Mouse (Mus musculus): ENCODE results near the gene Fignl1. TPM values are rescaled to one million over a fixed set of nuclear protein-coding genes. Genes with fewer than 3 reads are reported as not detected.
A peak's percentile ranks its signal among the peaks of the same experiment; 100 is the strongest.

Gene Fignl1
- 0.17 and 0.47 TPM in 2 replicates for polyA plus RNA-seq (2012; rRNA removed)

DNA sequence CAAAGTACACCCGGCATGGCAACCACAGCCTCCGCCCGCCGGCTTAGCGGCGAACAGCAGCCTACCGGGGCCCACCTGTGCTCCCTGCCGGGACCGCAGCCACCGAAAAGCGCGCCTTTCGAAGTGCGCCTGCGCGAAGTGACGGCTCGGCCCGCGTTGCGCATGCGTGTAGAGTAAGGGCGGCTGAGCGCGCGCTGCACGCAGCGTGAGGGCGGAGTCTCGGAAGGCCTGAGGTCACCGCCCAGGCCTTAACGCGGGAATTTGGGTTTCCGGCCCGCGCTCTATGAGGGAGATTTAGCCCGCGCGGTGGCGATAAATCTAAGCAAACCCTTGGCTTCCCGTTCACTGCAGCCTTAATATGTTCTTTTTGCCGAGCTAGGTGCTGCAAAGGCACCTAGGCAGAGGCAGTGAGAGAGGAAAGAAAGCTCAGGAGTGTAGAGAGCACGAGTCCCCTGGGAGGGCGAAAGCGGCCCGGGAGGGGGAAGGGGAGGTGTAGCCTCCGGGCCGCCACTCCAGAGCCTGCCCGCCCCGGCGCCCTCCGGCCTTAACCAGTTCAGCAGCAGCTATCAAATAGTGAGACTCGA lies at the start of gene Fignl1:
TSS of gene Fignl1 (minus strand) at position 143 of the 584 bp plus-strand sequence.
- peak; percentile 94 for DNase-seq
- Histone ChIP-seq H3K4me3 (replicated peaks; ENCODE audit: extremely low read depth, low read depth, low read length) (peak within 1 kb of the TSS; percentile 84), H3K4me1 (ENCODE audit: control insufficient read depth, insufficient read depth, low read length) (peaks cover 2% of the 10 kb centered on the region; the same call in 1 of the 2 replicates)
- WGBS = under 1% methylated on average over 53 of the region's 53 CpGs
- TF ChIP-seq CTCF (IDR thresholded peaks at IDR 0.05; ENCODE audit: insufficient read depth, low read length) = 0 out of 2 replicates have a peak, but pooled peaks have one; percentile 6
- TF ChIP-seq POLR2A (IDR thresholded peaks at IDR 0.05; ENCODE audit: borderline replicate concordance, extremely low read depth, low read depth, low read length) = peak; percentile 46; the same call in 1 of the 2 replicates

DNA sequence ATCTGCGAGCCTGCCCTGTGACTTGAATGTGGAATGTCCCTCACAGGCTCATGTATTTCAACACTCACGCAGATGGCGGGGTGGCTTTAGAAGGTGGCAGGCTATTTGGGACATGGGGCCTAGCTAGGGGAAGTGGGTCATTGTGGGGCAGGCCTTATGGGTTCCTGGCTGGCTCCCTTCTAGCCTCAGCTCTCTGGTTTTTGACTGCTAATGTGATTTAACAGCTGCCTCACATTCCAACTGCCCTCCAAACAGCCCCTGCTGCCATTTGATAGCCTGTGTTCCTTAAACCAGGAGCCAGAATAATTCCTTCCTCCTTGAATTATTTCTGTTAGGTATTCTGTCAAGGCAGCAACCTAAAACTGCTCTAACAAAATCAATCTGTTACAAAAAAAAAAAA lies 48.2 kb upstream of the Fignl1 start:
- TF ChIP-seq CTCF (IDR thresholded peaks at IDR 0.05; ENCODE audit: insufficient read depth, low read length) (no peak), POLR2A (IDR thresholded peaks at IDR 0.05; ENCODE audit: borderline replicate concordance, extremely low read depth, low read depth, low read length) (no peak)
- WGBS = 72% methylated on average over 3 of the region's 3 CpGs
- Histone ChIP-seq H3K4me3 (replicated peaks; ENCODE audit: extremely low read depth, low read depth, low read length) (no peak overlapping the region), H3K4me1 (ENCODE audit: control insufficient read depth, insufficient read depth, low read length) (no peaks in the 10 kb centered on the region; the same call in 1 of the 2 replicates)
- DNase-seq = no peak

DNA sequence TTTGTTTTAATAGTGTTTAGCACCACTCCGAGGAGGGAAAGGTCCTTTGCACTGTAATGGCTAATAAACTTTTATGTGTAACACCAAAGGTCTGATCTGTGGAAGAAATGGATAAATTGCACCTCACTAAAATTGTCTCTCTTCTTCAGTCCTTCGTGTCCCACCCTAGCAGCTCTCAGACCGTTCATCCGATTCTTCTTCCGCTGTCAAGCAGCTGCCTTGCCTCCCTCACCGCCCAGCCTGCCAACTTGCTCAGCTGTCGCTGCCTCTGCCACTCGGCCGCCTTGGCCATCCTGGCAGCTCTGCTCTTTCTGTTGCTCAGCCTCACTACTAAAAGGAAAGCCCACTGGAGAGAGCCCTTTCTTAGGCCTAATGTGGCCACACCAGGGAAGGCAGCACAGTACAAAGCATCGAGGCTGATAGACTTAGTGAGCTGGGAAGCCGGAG lies 46.9 kb upstream of the Fignl1 start:
- TF ChIP-seq CTCF (IDR thresholded peaks at IDR 0.05; ENCODE audit: insufficient read depth, low read length) (no peak), POLR2A (IDR thresholded peaks at IDR 0.05; ENCODE audit: borderline replicate concordance, extremely low read depth, low read depth, low read length) (no peak)
- no peak overlapping the region for H3K4me3 ChIP-seq (replicated peaks; ENCODE audit: extremely low read depth, low read depth, low read length)
- DNase-seq = no peak
- WGBS = 76% methylated on average over 11 of the region's 11 CpGs
- H3K4me1 ChIP-seq (ENCODE audit: control insufficient read depth, insufficient read depth, low read length) = no peaks in the 10 kb centered on the region; the same call in 1 of the 2 replicates

DNA sequence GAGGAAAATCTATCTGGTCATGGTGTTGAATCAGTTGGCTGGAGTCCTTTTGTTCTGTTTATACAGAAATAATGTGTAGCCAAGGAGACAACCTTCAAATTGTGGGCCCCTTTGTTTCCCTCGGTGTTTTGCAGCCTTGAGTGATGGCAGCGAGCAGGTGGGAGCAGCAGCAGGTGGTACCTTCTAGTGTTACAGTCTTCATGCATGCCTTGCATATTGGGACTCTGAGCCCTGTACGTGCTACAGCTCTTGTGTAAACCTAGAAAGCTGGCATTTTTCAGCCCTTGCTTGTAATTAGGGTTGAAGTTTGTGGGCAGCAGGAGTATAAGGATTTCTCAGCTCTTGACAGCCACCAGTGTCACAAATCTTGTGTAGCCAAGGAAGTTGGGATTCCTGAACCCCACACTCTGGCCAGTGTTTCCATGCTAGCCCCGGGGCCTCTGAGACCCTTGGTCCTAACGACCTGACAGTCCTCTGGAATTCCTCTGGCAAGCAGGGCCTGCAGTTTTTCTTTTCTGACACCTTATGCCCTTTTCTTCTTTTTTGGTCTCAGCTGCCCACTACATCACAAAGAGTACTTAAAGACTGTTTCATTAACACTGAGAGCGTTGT lies 46.4 kb upstream of the Fignl1 start:
- 57% methylated on average over 6 of the region's 6 CpGs for WGBS
- Histone ChIP-seq H3K4me3 (replicated peaks; ENCODE audit: extremely low read depth, low read depth, low read length) (no peak overlapping the region), H3K4me1 (ENCODE audit: control insufficient read depth, insufficient read depth, low read length) (no peaks in the 10 kb centered on the region; the same call in 1 of the 2 replicates)
- no peak for TF ChIP-seq POLR2A (IDR thresholded peaks at IDR 0.05; ENCODE audit: borderline replicate concordance, extremely low read depth, low read depth, low read length)
- no peak for TF ChIP-seq CTCF (IDR thresholded peaks at IDR 0.05; ENCODE audit: insufficient read depth, low read length)
- no peak for DNase-seq

DNA sequence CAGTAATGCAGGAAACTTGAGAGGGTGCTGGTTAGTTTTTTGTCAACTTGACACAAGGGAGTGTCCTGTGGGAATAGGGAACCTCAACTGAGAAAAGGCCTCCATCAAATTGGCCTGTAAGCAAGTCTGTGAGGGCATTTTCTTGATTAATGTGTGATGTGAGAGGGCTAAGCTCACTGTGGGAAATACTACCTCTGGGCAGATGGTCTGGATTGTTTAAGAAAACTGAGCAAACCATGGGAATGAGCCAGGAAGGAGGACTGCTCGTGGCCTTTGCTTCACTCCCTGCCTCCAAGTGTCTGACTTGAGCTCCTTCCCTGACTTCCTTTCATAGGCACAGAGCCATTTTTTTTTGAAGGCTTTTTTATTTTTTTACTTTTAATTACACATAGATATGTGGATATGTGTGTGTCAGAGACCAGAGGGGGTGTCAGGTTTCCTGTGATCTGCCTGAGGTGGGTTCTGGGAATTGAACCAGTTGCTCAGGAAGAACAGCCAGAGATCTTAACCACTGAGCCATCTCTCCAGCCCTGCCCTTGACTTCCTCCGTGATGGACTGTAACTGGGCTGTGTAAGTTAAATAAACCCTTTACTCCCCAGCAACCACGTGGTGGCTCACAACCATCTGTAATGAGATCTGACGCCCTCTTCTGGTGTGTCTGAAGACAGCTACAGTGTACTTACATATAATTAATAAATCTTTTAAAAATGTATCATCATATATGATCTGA lies 45.1 kb upstream of the Fignl1 start:
- WGBS = 45% methylated on average over 4 of the region's 4 CpGs
- TF ChIP-seq POLR2A (IDR thresholded peaks at IDR 0.05; ENCODE audit: borderline replicate concordance, extremely low read depth, low read depth, low read length) = no peak
- TF ChIP-seq CTCF (IDR thresholded peaks at IDR 0.05; ENCODE audit: insufficient read depth, low read length) = no peak
- no peak for DNase-seq
- Histone ChIP-seq H3K4me3 (replicated peaks; ENCODE audit: extremely low read depth, low read depth, low read length) (no peak overlapping the region), H3K4me1 (ENCODE audit: control insufficient read depth, insufficient read depth, low read length) (no peaks in the 10 kb centered on the region; the same call in 1 of the 2 replicates)

DNA sequence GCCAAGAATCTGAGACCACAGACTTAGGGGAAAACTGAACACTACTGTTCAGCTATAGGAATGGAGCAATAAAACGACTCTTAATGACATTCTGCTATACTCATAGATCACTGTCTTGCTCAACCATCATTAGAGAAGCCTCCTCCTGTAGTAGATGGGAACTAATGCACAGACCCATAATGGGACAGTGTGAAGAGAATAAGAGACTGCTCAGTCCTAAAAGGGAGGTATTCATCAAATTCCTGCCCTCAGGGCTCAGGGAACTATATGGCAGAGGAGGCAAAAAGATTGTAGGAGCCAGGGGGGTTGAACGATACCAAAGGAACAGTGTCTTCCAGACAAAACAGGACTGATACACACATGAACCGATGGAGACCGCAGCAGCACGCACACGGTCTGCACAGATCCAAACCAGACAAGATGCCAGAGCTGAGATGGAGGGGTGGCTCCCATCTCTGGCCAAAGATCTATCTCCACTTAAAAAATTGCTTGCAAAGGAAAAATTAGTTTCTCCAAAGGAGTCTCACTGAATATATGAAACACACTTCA lies 43.3 kb upstream of the Fignl1 start:
- no peak overlapping the region for H3K4me3 ChIP-seq (replicated peaks; ENCODE audit: extremely low read depth, low read depth, low read length)

DNA sequence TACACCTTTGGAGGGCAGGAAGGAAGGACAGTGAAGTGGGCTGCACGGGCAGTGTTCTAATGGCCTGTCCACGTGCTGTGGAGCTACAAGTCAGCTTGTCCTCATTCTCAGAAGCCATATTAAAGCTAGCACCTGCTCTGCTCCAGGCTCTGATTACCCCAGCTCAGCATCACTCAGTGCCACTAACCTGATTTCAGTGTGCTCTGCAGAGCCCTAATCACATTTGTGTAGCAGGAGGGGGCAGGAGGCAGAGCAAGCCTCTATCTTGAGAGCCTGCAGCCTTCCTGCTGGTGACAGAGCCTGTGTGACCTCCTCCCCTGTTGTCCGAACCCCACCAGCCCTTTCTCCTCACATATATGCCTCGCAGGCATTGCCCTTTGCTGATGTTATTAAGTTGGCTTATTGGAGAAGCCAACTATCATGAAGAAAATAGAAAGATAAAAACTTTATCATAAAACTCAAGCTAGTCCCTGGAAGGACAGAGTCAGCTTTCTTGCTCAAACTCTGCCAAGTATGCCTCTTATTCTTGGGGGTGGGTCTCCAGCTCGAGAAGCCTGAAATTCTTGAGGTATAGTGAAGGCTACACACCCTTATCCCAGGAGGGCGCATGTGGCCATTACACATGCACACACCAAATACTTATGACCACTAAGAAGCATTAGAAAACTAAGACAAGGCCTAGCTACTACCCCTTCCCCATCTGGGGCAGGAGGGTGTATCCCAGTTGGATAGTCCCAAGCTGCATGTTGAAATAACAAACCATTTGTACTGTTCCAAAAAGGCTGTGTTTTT lies 41.9 kb upstream of the Fignl1 start:
- H3K4me3 ChIP-seq (replicated peaks; ENCODE audit: extremely low read depth, low read depth, low read length) = no peak overlapping the region
- H3K4me1 ChIP-seq (ENCODE audit: control insufficient read depth, insufficient read depth, low read length) = no peaks in the 10 kb centered on the region
- 70% methylated on average over 6 of the region's 6 CpGs for WGBS
- no peak for TF ChIP-seq CTCF (IDR thresholded peaks at IDR 0.05; ENCODE audit: insufficient read depth, low read length)
- DNase-seq = no peak

More for the DNA sequence above, 43.3 kb upstream of the Fignl1 start:
- TF ChIP-seq CTCF (IDR thresholded peaks at IDR 0.05; ENCODE audit: insufficient read depth, low read length) (no peak), POLR2A (IDR thresholded peaks at IDR 0.05; ENCODE audit: borderline replicate concordance, extremely low read depth, low read depth, low read length) (no peak)
- DNase-seq = no peak
- no peaks in the 10 kb centered on the region; the same call in 1 of the 2 replicates for H3K4me1 ChIP-seq (ENCODE audit: control insufficient read depth, insufficient read depth, low read length)
- 76% methylated on average over 6 of the region's 6 CpGs for WGBS

DNA sequence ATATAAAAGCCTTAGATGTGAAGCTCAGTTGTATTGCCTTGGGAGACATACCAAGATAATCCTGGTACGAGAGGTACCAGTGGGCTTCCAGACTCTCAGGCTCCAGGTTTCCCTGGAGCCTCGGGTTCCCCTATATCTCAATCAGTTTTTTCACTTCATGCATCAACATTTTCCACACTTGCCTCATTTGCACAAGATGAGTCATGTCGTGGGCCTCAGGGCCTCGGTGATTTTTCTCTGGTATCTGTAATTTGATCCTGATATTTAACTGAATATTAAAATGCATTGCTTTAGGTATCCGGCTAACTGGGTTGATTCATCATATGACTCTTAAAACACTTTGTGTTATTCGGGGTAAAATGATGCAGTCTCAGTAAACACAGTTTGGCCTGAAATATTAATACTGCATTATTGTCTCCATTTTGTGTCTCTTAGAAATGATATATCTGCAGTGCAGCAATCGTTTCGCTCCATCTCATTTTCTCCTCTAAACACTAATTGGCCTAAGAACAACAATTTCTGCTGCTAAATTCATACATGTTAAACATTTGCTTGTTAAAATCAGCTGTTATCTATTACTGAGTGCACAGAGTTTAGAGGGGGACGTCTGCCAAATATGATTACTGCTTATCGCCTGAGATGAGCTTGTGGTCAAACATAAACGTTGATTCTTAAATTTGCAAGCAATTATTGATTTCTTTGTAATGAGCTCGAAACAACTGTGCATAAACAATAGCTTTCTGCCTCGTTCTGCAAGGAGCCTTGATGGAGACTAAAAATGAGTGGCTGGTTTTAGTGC lies 41.0 kb upstream of the Fignl1 start:
- no peak for TF ChIP-seq CTCF (IDR thresholded peaks at IDR 0.05; ENCODE audit: insufficient read depth, low read length)
- TF ChIP-seq POLR2A (IDR thresholded peaks at IDR 0.05; ENCODE audit: borderline replicate concordance, extremely low read depth, low read depth, low read length) = no peak
- no peak for DNase-seq
- Histone ChIP-seq H3K4me1 (ENCODE audit: control insufficient read depth, insufficient read depth, low read length) (no peaks in the 10 kb centered on the region), H3K4me3 (replicated peaks; ENCODE audit: extremely low read depth, low read depth, low read length) (no peak overlapping the region)
- 70% methylated on average over 13 of the region's 13 CpGs for WGBS

Measured in lung, adult 2 months (tissue).